Mouse (Mus musculus): ENCODE measurements around the gene Micu2. TPM values are rescaled to one million over a fixed set of nuclear protein-coding genes. Genes with fewer than 3 reads are reported as not detected.
A peak's percentile ranks its signal among the peaks of the same experiment; 100 is the strongest.
"Not testable (repeated sequence)": the region's sequence is repeated elsewhere in the genome, so short reads cannot be mapped to it uniquely, and the experiment has no call there.

Gene Micu2
- polyA plus RNA-seq, 1 experiment from 2014 or later: 85.6 TPM

DNA sequence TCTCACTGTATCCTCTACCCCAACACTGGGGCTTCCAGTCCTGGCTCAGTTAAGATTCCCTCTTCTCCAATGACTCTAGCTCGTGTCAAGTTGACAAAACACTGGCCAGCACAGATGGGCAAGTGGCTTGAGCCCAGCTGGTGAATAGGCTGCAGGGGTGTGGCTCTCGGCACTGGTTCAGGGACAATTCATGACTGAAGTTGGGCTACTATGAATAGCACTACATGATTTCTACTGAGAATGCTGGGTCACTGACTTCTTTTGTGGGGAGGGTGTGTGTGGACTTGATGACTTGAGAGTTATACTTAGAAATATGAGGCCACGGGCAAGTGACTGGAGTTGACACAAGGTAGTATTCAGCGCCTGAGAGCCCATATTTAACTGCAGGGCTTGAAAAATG, 53.2 kb downstream of the Micu2 start:
- H3K36me3 ChIP-seq: 0 out of 2 replicates have a peak, but pooled peaks cover 8% of the 10 kb centered on the region

DNA sequence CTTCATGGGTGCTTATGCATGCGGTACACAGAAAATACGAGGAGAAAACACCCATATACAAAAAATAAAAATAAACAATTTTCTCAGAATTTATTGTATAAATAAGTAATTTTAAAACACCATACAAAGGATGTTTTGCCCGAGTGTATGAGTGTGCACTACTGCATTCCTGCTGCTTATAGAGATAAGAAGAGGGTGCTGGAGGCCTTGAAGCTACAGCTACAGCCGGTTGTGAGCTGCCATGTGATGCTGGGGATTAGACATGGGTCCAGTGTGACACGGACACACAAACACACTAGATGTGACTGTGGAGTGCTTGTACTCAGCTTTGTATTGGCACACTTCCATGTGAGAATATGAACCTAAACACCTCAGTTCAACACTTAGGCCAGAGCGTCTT, 61.8 kb downstream of the Micu2 start:
- no peak for ATAC-seq (ENCODE audit: borderline replicate concordance, extremely low read depth, low FRiP score, low TSS enrichment)
- H3K9me3 ChIP-seq: no peaks in the 10 kb centered on the region

More for the DNA sequence above, 53.2 kb downstream of the Micu2 start:
- 82% methylated on average over 4 of the region's 4 CpGs for WGBS
- Histone ChIP-seq H3K27ac (no peak overlapping the region), H3K4me1 (no peaks in the 10 kb centered on the region), H3K9ac (no peak overlapping the region), H3K4me2 (no peak overlapping the region), H3K27me3 (no peaks in the 10 kb centered on the region), H3K4me3 (no peak overlapping the region), H3K9me3 (no peaks in the 10 kb centered on the region)
- ATAC-seq (ENCODE audit: borderline replicate concordance, extremely low read depth, low FRiP score, low TSS enrichment): no peak

DNA sequence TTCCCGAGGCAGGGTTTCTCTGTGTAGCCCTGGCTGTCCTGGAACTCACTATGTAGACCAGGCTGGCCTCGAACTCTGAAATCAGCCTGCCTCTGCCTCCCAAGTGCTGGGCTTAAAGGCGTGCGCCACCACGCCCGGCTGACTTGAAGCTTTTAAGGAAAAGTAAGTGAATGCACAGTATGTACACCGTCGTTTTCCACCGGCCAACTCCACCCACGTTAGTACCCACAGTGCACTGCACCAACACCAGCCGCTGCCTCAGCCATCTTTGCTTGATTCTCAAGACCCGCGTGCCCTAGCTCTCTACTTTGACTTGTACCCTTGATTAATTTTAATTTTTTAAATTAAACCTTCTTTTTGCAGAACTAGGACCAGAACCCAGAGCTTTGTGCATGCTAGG, 64.4 kb downstream of the Micu2 start:
- no peak overlapping the region for H3K4me3 ChIP-seq
- H3K4me2 ChIP-seq: no peak overlapping the region
- no peak for ATAC-seq (ENCODE audit: borderline replicate concordance, extremely low read depth, low FRiP score, low TSS enrichment)
- WGBS: 94% methylated on average over 13 of the region's 13 CpGs
- no peaks in the 10 kb centered on the region for H3K4me1 ChIP-seq
- H3K9me3 ChIP-seq: no peaks in the 10 kb centered on the region
- H3K27me3 ChIP-seq: no peaks in the 10 kb centered on the region
- H3K9ac ChIP-seq: no peak overlapping the region
- no peak overlapping the region for H3K27ac ChIP-seq
- H3K36me3 ChIP-seq: peaks cover 3% of the 10 kb centered on the region; the same call in 1 of the 2 replicates

More for the DNA sequence above, 61.8 kb downstream of the Micu2 start:
- no peaks in the 10 kb centered on the region for H3K27me3 ChIP-seq
- H3K4me1 ChIP-seq: no peaks in the 10 kb centered on the region
- 76% methylated on average over 6 of the region's 6 CpGs for WGBS
- H3K4me3 ChIP-seq: no peak overlapping the region
- no peak overlapping the region for H3K9ac ChIP-seq
- H3K36me3 ChIP-seq: 0 out of 2 replicates have a peak, but pooled peaks cover 7% of the 10 kb centered on the region
- H3K4me2 ChIP-seq: no peak overlapping the region
- no peak overlapping the region for H3K27ac ChIP-seq

DNA sequence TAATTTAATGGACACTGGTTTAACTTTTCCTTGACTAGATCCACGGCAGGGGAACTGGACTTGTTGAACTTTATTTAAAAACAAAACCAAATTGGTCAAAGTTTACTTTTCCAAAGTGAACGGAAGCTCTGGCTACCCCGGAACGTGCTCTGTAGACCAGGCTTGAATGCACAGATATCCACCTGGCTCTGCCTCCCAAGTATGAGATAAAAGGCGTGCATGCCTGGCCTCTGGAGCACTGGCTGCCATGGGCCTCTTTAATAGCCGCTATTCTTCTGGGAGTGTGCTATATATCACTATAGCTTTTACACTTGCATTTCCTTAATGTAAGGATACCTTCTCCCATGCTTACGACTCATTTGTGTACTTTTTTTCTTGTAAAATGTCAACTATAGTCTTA, 65.5 kb downstream of the Micu2 start:
- H3K27me3 ChIP-seq: no peaks in the 10 kb centered on the region
- WGBS: 68% methylated on average over 7 of the region's 7 CpGs
- no peak for ATAC-seq (ENCODE audit: borderline replicate concordance, extremely low read depth, low FRiP score, low TSS enrichment)
- H3K9me3 ChIP-seq: no peaks in the 10 kb centered on the region
- no peak overlapping the region for H3K4me2 ChIP-seq
- no peak overlapping the region for H3K27ac ChIP-seq
- peaks cover 5% of the 10 kb centered on the region; the same call in 1 of the 2 replicates for H3K36me3 ChIP-seq
- no peak overlapping the region for H3K9ac ChIP-seq
- H3K4me3 ChIP-seq: no peak overlapping the region
- no peaks in the 10 kb centered on the region for H3K4me1 ChIP-seq

DNA sequence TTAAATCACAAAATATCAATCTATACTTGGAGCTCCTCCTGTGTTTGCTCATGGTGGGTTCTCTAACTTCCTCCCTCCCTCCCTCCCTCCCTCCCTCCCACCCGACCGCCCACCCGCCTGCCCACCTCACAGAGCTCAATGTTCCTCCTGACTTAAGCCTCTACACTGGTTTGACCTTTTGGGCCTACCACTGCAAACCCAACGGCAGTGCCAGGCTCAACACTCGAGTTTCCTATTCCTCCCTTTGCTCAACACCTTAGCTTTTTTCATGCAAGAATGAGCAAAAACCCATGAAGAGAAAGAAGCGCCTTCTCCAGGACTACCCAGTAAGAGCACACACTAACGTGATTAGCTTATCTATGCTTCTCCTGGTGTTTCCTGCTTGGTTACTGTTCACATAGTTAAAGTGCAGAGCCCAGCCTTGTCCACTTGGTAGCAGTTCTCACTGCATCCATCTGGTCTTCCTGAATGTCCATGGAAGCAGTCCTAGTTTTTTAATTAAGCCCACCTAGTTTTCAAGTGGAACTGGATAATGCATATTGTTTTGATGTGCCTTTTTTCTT, 66.1 kb downstream of the Micu2 start:
- Histone ChIP-seq H3K4me1 (no peaks in the 10 kb centered on the region), H3K4me2 (no peak overlapping the region), H3K27me3 (no peaks in the 10 kb centered on the region), H3K27ac (no peak overlapping the region), H3K9me3 (no peaks in the 10 kb centered on the region), H3K4me3 (no peak overlapping the region), H3K9ac (no peak overlapping the region), H3K36me3 (peaks cover 6% of the 10 kb centered on the region; the same call in 1 of the 2 replicates)
- WGBS: 55% methylated on average over 7 of the region's 7 CpGs
- ATAC-seq (ENCODE audit: borderline replicate concordance, extremely low read depth, low FRiP score, low TSS enrichment): no peak

DNA sequence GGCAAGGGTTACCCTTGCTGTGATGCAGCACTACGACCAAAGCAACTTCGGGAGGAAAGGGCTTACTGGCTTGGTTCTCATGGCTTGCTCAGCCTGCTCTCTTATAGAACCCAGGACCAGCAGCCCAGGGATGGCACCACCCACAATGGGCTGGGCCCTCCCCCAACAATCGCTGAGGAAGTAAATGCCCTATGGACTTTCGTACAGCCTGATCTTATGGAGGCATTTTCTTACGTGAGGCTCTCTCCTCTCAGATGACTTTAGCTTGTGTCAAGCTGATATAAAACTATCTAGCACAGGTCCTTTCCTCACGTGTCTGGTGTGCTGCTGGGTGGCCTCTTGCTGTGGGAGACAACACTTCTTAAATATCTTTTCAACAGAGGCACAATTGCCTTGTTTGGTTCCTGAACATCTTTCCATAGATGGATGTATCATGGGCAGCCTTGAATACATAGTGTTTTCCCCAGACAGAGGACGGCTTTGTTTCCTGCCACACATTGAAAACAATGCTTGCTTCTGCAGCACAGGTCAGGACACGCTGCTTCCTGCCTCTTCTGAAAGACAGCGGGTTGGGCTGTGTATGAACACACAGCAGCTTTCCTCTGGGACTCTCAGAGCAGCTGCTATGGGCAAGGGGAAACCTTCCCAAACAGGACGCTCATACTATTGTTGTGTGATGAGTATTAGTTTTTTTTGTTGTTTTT, 77.5 kb downstream of the Micu2 start:
- WGBS: 55% methylated on average over 10 of the region's 10 CpGs
- peak; percentile 55; the same call in 1 of the 2 replicates for ATAC-seq (ENCODE audit: borderline replicate concordance, extremely low read depth, low FRiP score, low TSS enrichment)
- peak overlapping the region; percentile 66 for H3K27ac ChIP-seq
- no peak overlapping the region for H3K4me3 ChIP-seq
- peaks cover 30% of the 10 kb centered on the region for H3K36me3 ChIP-seq
- H3K9ac ChIP-seq: no peak overlapping the region
- H3K9me3 ChIP-seq: no peaks in the 10 kb centered on the region; the same call in 1 of the 2 replicates
- H3K27me3 ChIP-seq: no peaks in the 10 kb centered on the region
- H3K4me1 ChIP-seq: no peaks in the 10 kb centered on the region
- H3K4me2 ChIP-seq: no peak overlapping the region

DNA sequence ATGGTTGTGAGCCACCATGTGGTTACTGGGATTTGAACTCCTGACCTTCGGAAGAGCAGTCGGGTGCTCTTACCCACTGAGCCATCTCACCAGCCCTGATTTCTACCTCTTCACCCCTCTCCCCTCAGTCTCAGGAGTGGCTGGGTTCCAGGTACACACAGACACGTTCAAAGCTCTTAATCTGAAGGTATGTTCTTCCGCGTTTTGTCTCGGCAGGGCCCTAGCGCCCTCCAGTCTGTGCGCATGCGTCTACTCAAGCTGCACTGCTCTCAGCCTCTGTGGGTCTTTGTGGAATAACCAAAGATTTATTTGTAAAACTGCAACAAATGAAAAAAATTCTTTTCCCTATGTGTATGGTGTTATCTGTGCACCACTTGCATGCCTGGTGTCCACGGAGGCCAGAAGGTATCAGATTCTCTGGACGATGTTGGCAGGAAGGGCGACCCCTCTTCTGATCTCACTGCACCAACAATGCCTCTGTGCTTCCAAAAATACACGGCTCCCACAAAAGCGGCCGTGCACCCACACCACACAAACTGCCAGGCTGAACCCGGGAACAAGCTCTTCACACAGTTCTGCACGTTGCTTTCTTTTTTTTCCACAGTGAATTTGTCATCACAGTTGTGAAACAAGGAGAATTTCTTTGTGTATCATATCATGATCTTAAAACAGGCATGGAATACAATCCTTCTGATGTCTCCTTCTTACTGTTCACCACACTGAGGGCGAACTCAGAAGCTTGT, 78.3 kb downstream of the Micu2 start:
- Histone ChIP-seq H3K9ac (no peak overlapping the region), H3K27me3 (no peaks in the 10 kb centered on the region), H3K9me3 (no peaks in the 10 kb centered on the region; the same call in 1 of the 2 replicates), H3K4me1 (no peaks in the 10 kb centered on the region), H3K36me3 (peaks cover 27% of the 10 kb centered on the region), H3K4me2 (no peak overlapping the region), H3K27ac (peak overlapping the region; percentile 66), H3K4me3 (no peak overlapping the region)
- WGBS: 78% methylated on average over 18 of the region's 18 CpGs
- no peak for ATAC-seq (ENCODE audit: borderline replicate concordance, extremely low read depth, low FRiP score, low TSS enrichment)

DNA sequence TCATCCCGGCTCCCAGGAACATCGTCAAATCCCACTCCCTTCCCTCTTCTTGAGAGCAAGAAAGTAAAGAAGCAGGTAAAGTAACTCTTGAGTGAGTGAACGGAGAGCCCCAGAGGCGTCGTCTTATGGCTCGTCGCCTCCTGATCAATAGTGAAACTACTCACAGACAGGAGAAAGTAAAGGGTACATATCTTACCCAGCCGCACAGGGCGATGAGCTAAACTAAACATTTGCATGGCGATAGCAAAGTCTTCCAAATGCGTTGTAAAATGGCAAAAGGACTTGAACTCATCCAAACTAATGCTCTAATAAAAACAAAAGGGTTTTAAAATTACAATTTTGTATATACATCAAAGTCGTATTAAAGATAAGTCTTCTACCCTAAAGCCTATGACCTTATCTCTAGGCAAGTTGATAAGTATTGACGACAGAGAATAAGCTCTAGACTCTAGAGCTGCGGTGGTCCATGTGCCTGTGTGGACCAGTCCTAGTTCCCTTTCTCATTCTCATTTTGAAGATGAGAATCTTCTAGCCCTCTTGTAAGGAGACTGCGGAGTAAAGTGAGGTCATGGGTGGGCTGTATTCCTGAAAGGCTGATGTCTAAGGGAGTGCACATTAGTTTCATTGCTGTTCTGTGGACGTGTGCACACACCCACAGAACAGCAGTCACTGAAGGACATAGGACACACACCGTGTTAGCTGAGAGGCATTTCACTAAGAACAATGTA, 79.8 kb downstream of the Micu2 start:
- ATAC-seq (ENCODE audit: borderline replicate concordance, extremely low read depth, low FRiP score, low TSS enrichment): no peak
- H3K27me3 ChIP-seq: no peaks in the 10 kb centered on the region
- H3K9me3 ChIP-seq: no peaks in the 10 kb centered on the region; the same call in 1 of the 2 replicates
- 85% methylated on average over 17 of the region's 17 CpGs for WGBS
- H3K36me3 ChIP-seq: peaks cover 22% of the 10 kb centered on the region
- H3K27ac ChIP-seq: no peak overlapping the region
- no peaks in the 10 kb centered on the region for H3K4me1 ChIP-seq
- no peak overlapping the region for H3K4me2 ChIP-seq
- no peak overlapping the region for H3K9ac ChIP-seq
- H3K4me3 ChIP-seq: no peak overlapping the region

DNA sequence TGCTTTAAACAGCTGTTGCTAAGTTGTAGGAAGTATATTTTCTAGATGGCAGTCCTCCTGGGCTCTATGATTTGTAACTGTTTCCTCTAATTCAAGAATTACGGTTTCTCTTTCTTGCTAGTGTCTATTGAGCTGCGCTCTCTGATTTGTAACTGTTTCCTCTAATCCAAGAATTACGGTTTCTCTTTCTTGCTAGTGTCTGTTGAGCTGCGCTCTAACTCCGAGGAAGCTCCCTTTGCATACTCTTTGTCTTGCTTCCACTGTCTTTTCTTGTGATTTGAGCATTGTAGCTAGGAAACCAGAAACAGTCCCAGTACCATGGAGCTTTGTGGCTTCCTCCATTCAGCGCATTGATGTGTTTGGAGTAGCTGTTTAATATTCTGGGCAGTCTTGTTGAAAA, 83.7 kb downstream of the Micu2 start:
- no peak overlapping the region for H3K4me2 ChIP-seq
- WGBS: 69% methylated on average over 6 of the region's 6 CpGs
- H3K27ac ChIP-seq: no peak overlapping the region
- no peaks in the 10 kb centered on the region for H3K4me1 ChIP-seq
- H3K9me3 ChIP-seq: no peaks in the 10 kb centered on the region
- peaks cover 10% of the 10 kb centered on the region for H3K36me3 ChIP-seq
- no peak overlapping the region for H3K4me3 ChIP-seq
- H3K27me3 ChIP-seq: no peaks in the 10 kb centered on the region
- no peak overlapping the region for H3K9ac ChIP-seq
- no peak for ATAC-seq (ENCODE audit: borderline replicate concordance, extremely low read depth, low FRiP score, low TSS enrichment)

DNA sequence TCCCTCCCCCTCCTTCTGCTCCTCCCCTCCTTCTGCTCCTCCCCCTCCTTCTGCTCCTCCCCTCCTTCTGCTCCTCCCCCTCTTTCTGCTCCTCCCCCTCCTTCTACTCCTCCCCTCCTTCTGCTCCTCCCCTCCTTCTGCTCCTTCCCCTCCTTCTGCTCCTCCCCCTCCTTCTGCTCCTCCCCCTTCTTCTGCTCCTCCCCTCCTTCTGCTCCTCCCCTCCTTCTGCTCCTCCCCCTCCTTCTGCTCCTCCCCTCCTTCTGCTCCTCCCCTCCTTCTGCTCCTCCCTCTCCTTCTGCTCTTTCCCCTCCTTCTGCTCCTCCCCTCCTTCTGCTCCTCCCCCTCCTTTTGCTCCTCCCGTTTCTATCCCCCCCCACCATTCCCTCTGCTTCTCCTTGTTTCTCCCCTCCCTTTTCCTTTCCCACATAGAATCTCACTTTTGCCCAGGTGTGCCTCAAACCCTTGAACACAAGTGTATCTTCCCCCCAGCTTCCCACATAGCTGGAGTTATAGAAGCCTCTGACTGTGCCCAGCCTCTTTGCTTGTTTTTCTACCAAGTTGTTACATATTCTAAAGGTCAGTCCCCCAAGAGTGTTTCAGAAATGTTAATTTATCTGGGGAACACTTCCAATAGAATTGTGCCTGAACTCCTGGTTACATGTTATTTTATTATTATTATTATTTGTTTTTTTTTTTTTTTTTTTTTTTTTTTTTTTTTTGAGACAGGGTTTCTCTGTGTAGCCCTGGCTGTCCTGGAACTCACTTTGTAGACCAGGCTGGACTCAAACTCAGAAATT, 86.7 kb downstream of the Micu2 start:
- H3K4me1 ChIP-seq; H3K27ac ChIP-seq; H3K36me3 ChIP-seq; H3K4me2 ChIP-seq; H3K9me3 ChIP-seq; H3K9ac ChIP-seq; H3K27me3 ChIP-seq; ATAC-seq (ENCODE audit: borderline replicate concordance, extremely low read depth, low FRiP score, low TSS enrichment); H3K4me3 ChIP-seq: not testable (repeated sequence)
- WGBS: 55% methylated on average over 1 of the region's 1 CpGs

DNA sequence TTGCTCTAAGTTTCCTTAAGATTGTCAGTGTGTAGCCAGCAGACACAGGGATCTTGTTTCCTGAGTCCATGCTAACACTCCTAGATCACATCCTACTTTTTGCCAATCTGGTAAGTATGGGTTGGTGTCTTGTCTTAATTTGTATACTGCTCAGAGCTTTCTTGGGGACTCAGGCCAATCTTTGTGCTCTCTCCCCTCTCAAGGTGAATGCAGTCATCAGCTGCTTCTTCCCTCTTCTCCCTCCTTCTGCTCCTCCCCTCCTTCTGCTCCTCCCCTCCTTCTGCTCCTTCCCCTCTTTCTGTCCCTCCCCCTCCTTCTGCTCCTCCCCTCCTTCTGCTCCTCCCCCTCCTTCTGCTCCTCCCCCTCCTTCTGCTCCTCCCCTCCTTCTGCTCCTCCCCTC, 87.3 kb downstream of the Micu2 start:
- not testable (repeated sequence) for H3K9me3 ChIP-seq; H3K27ac ChIP-seq; H3K4me2 ChIP-seq; H3K4me1 ChIP-seq; H3K27me3 ChIP-seq; ATAC-seq (ENCODE audit: borderline replicate concordance, extremely low read depth, low FRiP score, low TSS enrichment); H3K36me3 ChIP-seq; H3K9ac ChIP-seq; H3K4me3 ChIP-seq

Data from lung, embryonic 15.5 days (tissue).